Mouse (Mus musculus) heart, postnatal 0 days (tissue): ENCODE data around the gene Gga1.

Source experiments
- CTCF ChIP-seq: IDR thresholded peaks from 2 replicates; pipeline ENCODE4 v1.5.1; 2016; ENCODE audit warnings: antibody characterized with exemption, control low read depth, low read depth
- EP300 ChIP-seq: IDR thresholded peaks from 2 replicates; pipeline ENCODE4 v1.6.1; 2016; ENCODE audit warnings: antibody characterized with exemption, low read depth

- TF ChIP-seq EP300 = no peak
- TF ChIP-seq CTCF = no peak
Measured at GRCm38 (mm10) chr15:78835200-78836085, 41.5 kb upstream of the Gga1 start.
